Mouse (Mus musculus) small intestine, adult 2 months (tissue): ENCODE results near the gene Ap2b1. TPM values are rescaled to one million over a fixed set of nuclear protein-coding genes. Genes with fewer than 3 reads are reported as not detected.

Experiments used
- H3K27ac ChIP-seq: fragments of 200-500 bp; 2 replicates; pipeline ENCODE4 v1.5.1; 2012; ENCODE audit warnings: low read depth, low read length, control low read depth, inconsistent platforms; ENCODE audit not compliant: insufficient read depth
- H3K27me3 ChIP-seq: fragments of 200-500 bp; 2 replicates; pipeline ENCODE4 v1.6.1; 2012; ENCODE audit warnings: mild to moderate bottlenecking, moderate library complexity, low read length, inconsistent platforms; ENCODE audit not compliant: control insufficient read depth, insufficient read depth
- H3K36me3 ChIP-seq: fragments of 200-500 bp; 2 replicates; pipeline ENCODE4 v1.6.1; 2012; ENCODE audit warnings: mild to moderate bottlenecking, low read length, control low read depth, inconsistent platforms; ENCODE audit not compliant: control insufficient read depth, insufficient read depth
- H3K4me1 ChIP-seq: fragments of 200-500 bp; 2 replicates; pipeline ENCODE4 v1.6.1; 2012; ENCODE audit warnings: low read length, inconsistent platforms, mixed read lengths; ENCODE audit not compliant: control insufficient read depth, insufficient read depth, insufficient read length
- H3K4me3 ChIP-seq: fragments of 200-500 bp; 2 replicates; pipeline ENCODE4 v1.5.1; 2012; ENCODE audit warnings: low read depth, mild to moderate bottlenecking, control low read depth, inconsistent platforms, low read length, moderate library complexity
- CTCF ChIP-seq: fragments of 200-500 bp; IDR thresholded peaks from 2 replicates; pipeline ENCODE4 v1.5.1; 2012; ENCODE audit warnings: low read depth, mild to moderate bottlenecking, control low read depth, inconsistent platforms, low read length, moderate library complexity, mixed read lengths; ENCODE audit not compliant: insufficient replicate concordance, insufficient read length; ENCODE audit errors: extremely low read depth
- POLR2A ChIP-seq: fragments of 200-500 bp; IDR thresholded peaks from 2 replicates; pipeline ENCODE4 v1.6.1; 2012; ENCODE audit warnings: low read depth, mild to moderate bottlenecking, control low read depth, inconsistent platforms, low read length, moderate library complexity
- WGBS: fragments of 180-500 bp; shearing (Covaris S2); methylation state at CpG from one replicate; pipeline ENCODE4 v1.1.7; 2018; 5-methylcytosine and 5-hydroxymethylcytosine counted together
- polyA plus RNA-seq: library from polyadenylated mRNA; depleted of rRNA; stranded (reverse); fragments of >200 nt; gene quantifications from 2 replicates; pipeline ENCODE4 v1.2.3, GENCODE M21; 2012

The Ap2b1 gene
- polyA plus RNA-seq, 1 experiment = 27.1 TPM

DNA sequence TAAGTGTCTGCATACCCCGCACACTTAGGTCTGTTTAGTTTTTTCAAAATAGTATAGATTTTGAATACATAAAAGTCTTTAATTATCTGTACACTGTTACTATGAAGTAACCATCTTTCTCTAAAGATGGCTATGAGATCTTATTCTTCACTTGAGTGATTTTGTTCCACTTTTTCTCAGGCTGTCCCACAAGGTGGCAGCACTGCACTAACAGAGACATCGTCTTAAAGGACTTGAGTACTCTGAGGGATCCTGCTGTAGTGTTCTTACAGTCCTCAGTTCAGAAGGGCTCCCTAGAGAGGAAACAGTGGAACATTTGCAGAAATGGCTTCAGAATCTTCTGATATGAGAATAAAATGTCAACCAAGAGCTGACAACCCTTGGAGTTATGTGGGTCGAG, 28.6 kb downstream of the Ap2b1 start:
- H3K4me1 ChIP-seq = no peaks in the 10 kb centered on the region
- no peak overlapping the region for H3K27ac ChIP-seq
- no peak overlapping the region for H3K4me3 ChIP-seq
- H3K36me3 ChIP-seq = peaks cover 50% of the 10 kb centered on the region
- WGBS = 64% methylated on average over 3 of the region's 3 CpGs
- TF ChIP-seq CTCF = no peak
- no peak for TF ChIP-seq POLR2A
- H3K27me3 ChIP-seq = no peaks in the 10 kb centered on the region

DNA sequence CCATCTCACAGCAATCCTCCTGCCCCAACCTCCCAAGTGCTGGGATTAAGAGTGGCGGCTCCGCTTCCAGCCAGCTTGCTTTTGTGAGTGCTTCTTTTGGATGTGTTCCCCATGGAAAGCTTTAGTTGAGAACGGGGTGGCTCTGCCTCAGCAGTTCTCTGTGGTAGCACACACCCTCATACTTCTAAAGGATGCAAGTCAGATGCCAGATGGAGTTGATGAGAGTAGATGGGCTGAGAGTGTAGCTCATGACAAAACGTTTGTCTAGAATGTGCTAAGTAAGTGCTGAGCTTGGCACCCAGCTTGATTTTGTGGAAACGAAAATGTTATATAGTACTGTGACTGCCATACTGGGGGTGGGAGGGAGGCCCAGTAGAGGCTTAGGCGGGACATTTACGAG, 37.0 kb downstream of the Ap2b1 start:
- Histone ChIP-seq H3K4me1 (no peaks in the 10 kb centered on the region), H3K27ac (no peak overlapping the region), H3K27me3 (no peaks in the 10 kb centered on the region), H3K36me3 (peaks cover 56% of the 10 kb centered on the region), H3K4me3 (no peak overlapping the region)
- 87% methylated on average over 7 of the region's 7 CpGs for WGBS
- TF ChIP-seq CTCF (no peak), POLR2A (no peak)

DNA sequence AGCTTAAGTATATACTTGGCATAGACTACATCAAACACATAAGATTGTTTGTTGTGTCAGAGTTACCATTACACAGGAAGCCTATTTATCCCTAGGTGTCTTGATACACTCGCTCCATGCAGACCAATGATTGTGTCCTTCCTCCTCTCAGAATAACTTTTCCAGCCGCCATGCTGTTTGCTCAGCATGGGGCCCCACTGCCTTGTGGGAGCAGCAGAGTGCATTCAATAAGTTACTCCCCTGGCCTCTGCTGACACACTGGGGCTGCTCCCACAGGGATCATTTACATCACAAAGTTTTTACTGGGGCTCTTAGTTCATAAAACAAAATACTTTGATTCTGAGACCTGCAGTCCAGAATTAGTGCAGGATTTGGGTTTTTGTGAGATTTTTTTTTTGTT, 40.9 kb downstream of the Ap2b1 start:
- WGBS = 91% methylated on average over 2 of the region's 2 CpGs
- no peaks in the 10 kb centered on the region for H3K27me3 ChIP-seq
- TF ChIP-seq POLR2A = no peak
- TF ChIP-seq CTCF = no peak
- no peaks in the 10 kb centered on the region for H3K4me1 ChIP-seq
- no peak overlapping the region for H3K27ac ChIP-seq
- H3K4me3 ChIP-seq = no peak overlapping the region
- peaks cover 71% of the 10 kb centered on the region for H3K36me3 ChIP-seq

DNA sequence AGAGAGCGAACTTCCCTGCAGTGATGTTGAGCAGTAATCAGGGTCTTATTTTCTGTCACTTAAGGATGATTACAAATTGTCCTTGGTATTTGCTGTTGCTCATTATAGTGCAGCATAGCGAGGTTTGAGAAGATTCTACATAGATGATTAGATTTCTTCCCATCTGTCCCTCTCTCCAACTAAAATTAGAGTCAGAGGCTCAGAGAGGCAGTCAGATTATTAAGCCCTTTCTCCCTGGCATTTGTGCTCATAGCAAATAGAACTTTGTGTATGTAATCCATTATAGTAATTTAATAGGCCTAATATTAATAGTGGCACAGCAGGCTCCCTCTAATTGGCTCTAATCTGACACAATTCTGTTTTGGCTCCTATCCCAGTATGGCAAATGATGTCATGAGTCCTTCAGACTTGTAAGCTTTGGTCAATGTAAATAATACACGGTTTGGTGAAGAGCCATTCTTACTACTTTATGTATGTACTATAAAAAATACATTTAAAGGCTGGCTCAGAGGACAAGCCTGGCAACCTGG, 43.0 kb downstream of the Ap2b1 start:
- H3K27ac ChIP-seq = no peak overlapping the region
- H3K4me1 ChIP-seq = no peaks in the 10 kb centered on the region
- no peak overlapping the region for H3K4me3 ChIP-seq
- H3K27me3 ChIP-seq = no peaks in the 10 kb centered on the region
- WGBS = 72% methylated on average over 3 of the region's 3 CpGs
- peaks cover 69% of the 10 kb centered on the region for H3K36me3 ChIP-seq
- no peak for TF ChIP-seq POLR2A
- TF ChIP-seq CTCF = no peak

DNA sequence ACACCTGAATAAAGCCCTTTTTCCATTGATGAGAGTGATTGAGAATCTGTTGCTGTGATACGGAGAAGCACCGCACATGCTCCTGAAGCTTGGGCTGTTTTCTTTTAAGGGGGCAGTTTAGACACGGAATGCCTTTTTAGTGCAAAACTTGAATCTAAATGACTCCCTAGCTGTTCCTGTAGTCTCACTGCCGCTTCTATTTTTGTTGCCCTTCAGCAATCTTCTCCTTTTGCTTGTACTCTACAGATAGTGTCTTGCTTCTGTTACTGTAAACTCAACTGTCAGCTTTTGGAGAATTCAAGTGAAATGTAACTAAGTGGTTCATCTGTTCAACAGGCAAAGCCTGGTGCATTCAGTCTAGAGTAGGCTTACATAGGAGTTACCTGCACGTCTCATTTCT, 56.6 kb downstream of the Ap2b1 start:
- Histone ChIP-seq H3K27me3 (no peaks in the 10 kb centered on the region), H3K4me3 (no peak overlapping the region), H3K36me3 (peaks cover 39% of the 10 kb centered on the region), H3K4me1 (no peaks in the 10 kb centered on the region), H3K27ac (no peak overlapping the region)
- 90% methylated on average over 5 of the region's 5 CpGs for WGBS
- no peak for TF ChIP-seq POLR2A
- no peak for TF ChIP-seq CTCF

DNA sequence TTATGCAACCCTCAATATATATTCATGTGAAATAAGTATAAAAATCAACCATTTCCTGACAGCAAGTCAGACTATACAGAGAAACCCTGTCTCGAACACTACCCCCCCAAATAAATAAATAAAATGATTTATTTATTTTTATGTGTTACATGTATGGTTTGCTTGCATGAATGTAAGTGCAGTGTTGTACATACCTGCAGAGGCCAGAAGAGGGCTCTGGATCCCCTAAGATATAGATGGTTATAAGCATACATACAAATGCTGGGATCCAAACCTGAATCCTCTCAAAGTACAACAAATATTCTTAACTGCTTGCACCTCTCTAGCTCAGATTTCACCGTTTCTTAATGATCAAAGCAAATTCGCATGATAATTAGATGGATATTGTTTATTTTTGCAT, 58.6 kb downstream of the Ap2b1 start:
- Histone ChIP-seq H3K4me3 (no peak overlapping the region), H3K4me1 (no peaks in the 10 kb centered on the region), H3K36me3 (peaks cover 23% of the 10 kb centered on the region), H3K27ac (no peak overlapping the region), H3K27me3 (no peaks in the 10 kb centered on the region)
- TF ChIP-seq POLR2A = no peak
- TF ChIP-seq CTCF = no peak
- 79% methylated on average over 3 of the region's 3 CpGs for WGBS

DNA sequence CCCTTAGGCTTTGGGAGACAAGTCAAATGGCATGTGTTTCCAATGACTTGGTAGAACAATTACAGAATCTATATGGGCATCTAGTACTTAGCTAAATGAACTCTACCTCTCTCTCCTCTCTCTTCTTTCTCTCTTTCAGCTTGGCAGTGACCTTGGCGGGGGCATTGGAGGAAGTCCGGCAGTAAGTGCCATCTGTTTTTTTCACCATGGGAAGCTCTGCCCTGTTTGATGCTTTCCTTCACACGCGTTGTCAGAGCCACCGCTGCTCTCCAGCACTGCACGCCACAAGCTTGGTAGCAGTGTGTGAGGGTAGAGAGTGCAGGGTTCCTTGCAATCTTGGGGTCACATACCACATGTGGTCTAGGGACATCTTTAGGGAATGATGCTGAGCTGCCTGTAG, 65.8 kb downstream of the Ap2b1 start:
- Histone ChIP-seq H3K4me1 (no peaks in the 10 kb centered on the region), H3K4me3 (no peak overlapping the region), H3K27ac (no peak overlapping the region), H3K27me3 (no peaks in the 10 kb centered on the region), H3K36me3 (peaks cover 42% of the 10 kb centered on the region)
- no peak for TF ChIP-seq CTCF
- no peak for TF ChIP-seq POLR2A
- WGBS = 95% methylated on average over 6 of the region's 6 CpGs

DNA sequence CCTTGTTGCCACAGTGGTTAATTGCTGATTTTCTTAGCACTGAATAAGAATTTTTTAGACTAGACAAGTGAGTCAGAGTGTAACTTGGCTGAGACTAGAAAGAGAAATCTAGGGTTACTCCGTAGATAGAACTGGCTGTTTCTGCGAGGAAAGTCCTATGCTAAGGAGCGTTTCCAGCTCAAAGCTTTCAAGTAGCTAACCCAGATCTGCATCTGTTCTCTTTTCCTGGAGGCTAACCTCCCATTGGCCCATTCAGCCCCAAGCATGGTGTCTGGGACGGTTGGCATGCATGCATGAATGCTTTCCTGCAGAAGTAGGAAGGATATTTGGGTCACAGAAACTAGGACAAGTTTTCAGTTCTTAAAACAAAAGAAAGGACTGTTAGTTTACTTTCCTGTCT, 72.4 kb downstream of the Ap2b1 start:
- TF ChIP-seq POLR2A (no peak), CTCF (no peak)
- H3K4me3 ChIP-seq = no peak overlapping the region
- peaks cover 69% of the 10 kb centered on the region for H3K36me3 ChIP-seq
- H3K27ac ChIP-seq = no peak overlapping the region
- 88% methylated on average over 4 of the region's 4 CpGs for WGBS
- no peaks in the 10 kb centered on the region for H3K27me3 ChIP-seq
- H3K4me1 ChIP-seq = no peaks in the 10 kb centered on the region
